Mouse (Mus musculus) layer of hippocampus, adult 18-20 months (tissue): Measurements from ENCODE around the gene Vmn1r148. TPM values are rescaled to one million over a fixed set of nuclear protein-coding genes. Genes with fewer than 3 reads are reported as not detected.
"Not testable (repeated sequence)": the region's sequence is repeated elsewhere in the genome, so short reads cannot be mapped to it uniquely, and the experiment has no call there.

Experiments
- DNase-seq, 2 experiments: peaks; one replicate each; pipeline ENCODE4 v3.0.0; 2022; ENCODE audit warnings: low spot score in 2 of 2
- long read RNA-seq: library from polyadenylated mRNA; stranded (forward); transcript quantifications from one replicate; pipeline ENCODE4 v2.0.0, GENCODE M21; 2021
- total RNA-seq, 2 experiments: library from RNA; stranded (reverse); gene quantifications; 2 replicates each; pipeline ENCODE4 v1.2.3; 2021

Vmn1r148 gene
- not detected for total RNA-seq
- long read RNA-seq = 0 reads

- not testable (repeated sequence) for DNase-seq
Observed at GRCm38 (mm10) chr7:22413283-22413682, at the start of gene Vmn1r148. Gene Vmn1r148, plus strand, starts transcription at chr7:22413583.

GRCm38 (mm10) chr7:22370939-22371338 lies 42.4 kb upstream of the Vmn1r148 start, which contains the start of gene Gm8660:
Gene Gm8660, minus strand, starts transcription at chr7:22371039.
- not testable (repeated sequence) for DNase-seq

GRCm38 (mm10) chr7:22438129-22438528 lies 24.7 kb downstream of the Vmn1r148 start, which contains the start of gene Vmn1r149:
Gene Vmn1r149, minus strand, starts transcription at chr7:22438229.
- DNase-seq = not testable (repeated sequence)

DNA sequence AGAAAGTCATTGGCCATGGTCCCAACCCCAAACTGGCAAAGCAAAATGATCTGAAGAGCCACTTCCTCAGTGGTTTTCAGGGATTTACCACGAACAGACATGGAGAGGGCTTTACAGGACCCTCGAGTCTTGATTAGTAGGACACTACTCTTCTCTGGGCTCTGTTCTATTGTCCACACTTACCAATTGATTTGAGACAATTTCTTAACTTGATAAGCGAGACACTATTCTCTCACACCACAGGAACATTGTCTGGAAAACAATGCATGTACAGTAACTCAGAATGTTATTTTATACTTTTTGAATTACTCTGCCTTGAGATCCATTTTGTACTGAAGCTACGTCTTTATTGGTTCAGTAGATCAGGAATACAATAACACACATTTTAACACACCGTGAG lies 50.6 kb downstream of the Vmn1r148 start, which contains the start of gene Gm10665:
Gene Gm10665 (minus strand): TSS at position 101 of the 400 bp plus-strand sequence.
- DNase-seq = not testable (repeated sequence)

Other genes with a start within 250 kb of the Vmn1r148 start
- gene Vmn1r142, start 249.5 kb upstream of the Vmn1r148 start, total RNA-seq = not detected
- gene Vmn1r143, start 224.2 kb upstream of the Vmn1r148 start, total RNA-seq = not detected
- not detected for gene Gm8653, start 212.3 kb upstream of the Vmn1r148 start, total RNA-seq
- not detected for gene Gm8453, start 184.1 kb upstream of the Vmn1r148 start, total RNA-seq
- not detected for gene Gm4187, start 83.9 kb upstream of the Vmn1r148 start, total RNA-seq
- gene Gm8660, start 42.5 kb upstream of the Vmn1r148 start, total RNA-seq = not detected
- gene Vmn1r149, start 24.6 kb downstream of the Vmn1r148 start, total RNA-seq = not detected
- not detected for gene Gm10665, start 50.5 kb downstream of the Vmn1r148 start, total RNA-seq
- gene Vmn1r151, start 86.1 kb downstream of the Vmn1r148 start, total RNA-seq = not detected
- not detected for gene Vmn1r152, start 109.4 kb downstream of the Vmn1r148 start, total RNA-seq
- not detected for gene Gm8677, start 121.3 kb downstream of the Vmn1r148 start, total RNA-seq
- not detected for gene Gm4201, start 151.8 kb downstream of the Vmn1r148 start, total RNA-seq
- not detected for gene Gm4565, start 174.5 kb downstream of the Vmn1r148 start, total RNA-seq
- not detected for gene Vmn1r155, start 244.4 kb downstream of the Vmn1r148 start, total RNA-seq